In genomic region chr9:65122545-65122944, GRCm38 (mm10) we compare ENCODE assay signal across 9 mouse cellular contexts. TPM values are rescaled to one million over a fixed set of nuclear protein-coding genes. Genes with fewer than 3 reads are reported as not detected.
DNase-seq lines count a peak whose midpoint lies in the region; ATAC-seq and TF ChIP-seq lines count a peak whose summit lies in the region.
"Had no signal": no experiment of that assay in that cellular context is flagged by ENCODE, and none has a peak within 500 bp of the region (broad histone marks: within the 10 kb centered on the region; RNA-seq: fewer than 3 reads in every experiment).

No protein-coding gene starts in this region.

- H3K36me3 ChIP-seq in forebrain, embryonic 11.5 days (ENCODE audit: control insufficient read depth, insufficient read depth, low read length): no peaks in the 10 kb centered on the region
- H3K36me3 ChIP-seq in hindbrain, postnatal 0 days (ENCODE audit: insufficient read depth, low read length): peaks cover 21% of the 10 kb centered on the region; the same call in 1 of the 2 replicates
- H3K36me3 ChIP-seq in neural tube, embryonic 15.5 days: peaks cover 25% of the 10 kb centered on the region

- peaks cover 10% of the 10 kb centered on the region; the same call in 1 of the 2 replicates for H3K27me3 ChIP-seq in forebrain, embryonic 11.5 days (ENCODE audit: control insufficient read depth, insufficient read depth, low read length)
- no peaks in the 10 kb centered on the region for H3K27me3 ChIP-seq in hindbrain, postnatal 0 days (ENCODE audit: insufficient read depth, low read length)
- H3K27me3 ChIP-seq in neural tube, embryonic 15.5 days (replicated peaks): peaks cover 20% of the 10 kb centered on the region

- WGBS in forebrain, embryonic 11.5 days: 17% methylated on average over 18 of the region's 18 CpGs
- 23% methylated on average over 18 of the region's 18 CpGs for WGBS in hindbrain, postnatal 0 days
- WGBS in neural tube, embryonic 15.5 days: 14% methylated on average over 18 of the region's 18 CpGs

- 0 out of 2 replicates have a peak overlapping the region, but pooled peaks have one; percentile 30 for H3K9ac ChIP-seq in forebrain, embryonic 11.5 days (ENCODE audit: low read length)
- no peak overlapping the region for H3K9ac ChIP-seq in hindbrain, postnatal 0 days (replicated peaks; ENCODE audit: low read length)
- H3K9ac ChIP-seq in neural tube, embryonic 15.5 days (replicated peaks): no peak overlapping the region

- no peaks in the 10 kb centered on the region; the same call in 1 of the 2 replicates for H3K4me1 ChIP-seq in forebrain, embryonic 11.5 days (replicated peaks; ENCODE audit: control insufficient read depth, insufficient read depth, low read length)
- no peaks in the 10 kb centered on the region for H3K4me1 ChIP-seq in hindbrain, postnatal 0 days (ENCODE audit: insufficient read depth, low read length)
- H3K4me1 ChIP-seq in neural tube, embryonic 15.5 days: peaks cover 9% of the 10 kb centered on the region

- 0 out of 2 replicates have a peak overlapping the region, but pooled peaks have one; percentile 21 for H3K4me2 ChIP-seq in forebrain, embryonic 11.5 days (ENCODE audit: low read depth, low read length, severe bottlenecking)
- no peak overlapping the region for H3K4me2 ChIP-seq in hindbrain, postnatal 0 days (ENCODE audit: low read depth, low read length)
- peak overlapping the region; percentile 27 for H3K4me2 ChIP-seq in neural tube, embryonic 15.5 days

- no peak for TF ChIP-seq CTCF in hindbrain, postnatal 0 days (IDR thresholded peaks at IDR 0.05; ENCODE audit: low read depth)

- intact Hi-C loops in left cerebral cortex, postnatal 4 days (cut with DNase I): no loop called here

- no peak for ATAC-seq in forebrain, embryonic 11.5 days (replicated peaks; ENCODE audit: low FRiP score)
- peak; percentile 46 for ATAC-seq in hindbrain, postnatal 0 days
- ATAC-seq in neural tube, embryonic 15.5 days (ENCODE audit: low FRiP score): no peak
- no peak for ATAC-seq in erythroid progenitor cell, adult 5-6 weeks (replicated peaks; ENCODE audit: low FRiP score, poor library complexity, severe bottlenecking)

- H3K4me3 ChIP-seq in forebrain, embryonic 11.5 days (ENCODE audit: low read depth, low read length): no peak overlapping the region; the same call in 1 of the 2 replicates
- H3K4me3 ChIP-seq in hindbrain, postnatal 0 days (ENCODE audit: low read length): no peak overlapping the region
- H3K4me3 ChIP-seq in neural tube, embryonic 15.5 days (replicated peaks): 0 out of 2 replicates have a peak overlapping the region, but pooled peaks have one; percentile 10

- no peak overlapping the region for H3K27ac ChIP-seq in forebrain, embryonic 11.5 days (ENCODE audit: low read depth, low read length)
- no peak overlapping the region for H3K27ac ChIP-seq in hindbrain, postnatal 0 days
- H3K27ac ChIP-seq in neural tube, embryonic 15.5 days (replicated peaks): no peak overlapping the region; the same call in 1 of the 2 replicates

- H3K9me3 ChIP-seq in forebrain, embryonic 11.5 days (ENCODE audit: control insufficient read depth, low read length): no peaks in the 10 kb centered on the region
- no peaks in the 10 kb centered on the region for H3K9me3 ChIP-seq in hindbrain, postnatal 0 days (ENCODE audit: low read length)
- H3K9me3 ChIP-seq in neural tube, embryonic 15.5 days (replicated peaks): no peaks in the 10 kb centered on the region

- peak; percentile 51 for DNase-seq in left cerebral cortex, adult 11 months (ENCODE audit: low spot score)
- no peak for DNase-seq in left cerebral cortex, postnatal 4 days
- no peak for DNase-seq in forebrain, embryonic 11.5 days (ENCODE audit: low spot score)
- peak; percentile 62 for DNase-seq in hindbrain, postnatal 0 days (ENCODE audit: low spot score)
- no peak for DNase-seq in adrenal gland, postnatal 4 days (ENCODE audit: low spot score in 2 of 2)
- DNase-seq in adrenal gland, postnatal 25 days: no peak

RNA-seq across cellular contexts. Expression of gene Igdcc3, which starts 18.4 kb away (rescaled TPM):
- 1 to 10 TPM; 5.1 to 6.0 TPM for total RNA-seq in left cerebral cortex, postnatal 4 days (2021)
- polyA plus RNA-seq in forebrain, embryonic 11.5 days (2014; fragmentation: Nextera tagmentation; extraction: Ambion mirVana): 81.2 and 83.8 TPM in 2 replicates
- 2.3 and 6.3 TPM in 2 replicates for total RNA-seq in hindbrain, postnatal 0 days (2014; rRNA removed)
- polyA plus RNA-seq in hindbrain, postnatal 0 days (2015; fragmentation: Nextera tagmentation; extraction: Ambion mirVana): 5.2 and 6.2 TPM in 2 replicates
- 7.9 and 8.9 TPM in 2 replicates for polyA plus RNA-seq in neural tube, embryonic 15.5 days (2015; fragmentation: Nextera tagmentation; extraction: Ambion mirVana)
- 1 to 10 TPM; 2.2 to 3.6 TPM for total RNA-seq in adrenal gland, postnatal 4 days (2021)
- total RNA-seq in erythroid progenitor cell, adult 5-6 weeks (2015; ENCODE audit: low replicate concordance): not detected in 2 replicates
- total RNA-seq in erythroid progenitor cell, adult 5-6 weeks (2017; ENCODE audit: low replicate concordance): not detected in 2 replicates
- total RNA-seq in adrenal gland, postnatal 25 days (2021): 1.2 and 1.3 TPM in 2 replicates
- polyA plus RNA-seq: large intestine, adult 2 months had no signal

RNA-seq across cellular contexts. Expression of gene Igdcc4, which starts 21.3 kb away (rescaled TPM):
- 10 to 100 TPM; 40.6 to 42.0 TPM for total RNA-seq in left cerebral cortex, postnatal 4 days (2021)
- polyA plus RNA-seq in forebrain, embryonic 11.5 days (2014; fragmentation: Nextera tagmentation; extraction: Ambion mirVana): 14.9 and 15.8 TPM in 2 replicates
- 51.1 and 56.8 TPM in 2 replicates for total RNA-seq in hindbrain, postnatal 0 days (2014; rRNA removed)
- polyA plus RNA-seq in hindbrain, postnatal 0 days (2015; fragmentation: Nextera tagmentation; extraction: Ambion mirVana): 12.2 and 13.2 TPM in 2 replicates
- polyA plus RNA-seq in neural tube, embryonic 15.5 days (2015; fragmentation: Nextera tagmentation; extraction: Ambion mirVana): 15.1 and 17.8 TPM in 2 replicates
- 10 to 100 TPM; 36.6 to 41.9 TPM for total RNA-seq in adrenal gland, postnatal 4 days (2021)
- total RNA-seq in erythroid progenitor cell, adult 5-6 weeks (2015; ENCODE audit: low replicate concordance): not detected in 2 replicates
- not detected in 2 replicates for total RNA-seq in erythroid progenitor cell, adult 5-6 weeks (2017; ENCODE audit: low replicate concordance)
- 31.7 and 42.0 TPM in 2 replicates for total RNA-seq in adrenal gland, postnatal 25 days (2021)

Comparison
In these comparisons a context has a peak if more than half of its experiments do, and no peak if none do; other contexts are left out.
1. DNase-seq: peak in left cerebral cortex, adult 11 months (single experiment) and hindbrain, postnatal 0 days (single experiment); none in left cerebral cortex, postnatal 4 days (single experiment), forebrain, embryonic 11.5 days (single experiment), adrenal gland, postnatal 4 days (0 of 2) and adrenal gland, postnatal 25 days (single experiment).
2. RNA of gene Igdcc4, which starts 21.3 kb away (total RNA-seq): 51.1 to 56.8 TPM in hindbrain, postnatal 0 days, 40.6 to 42.0 TPM in left cerebral cortex, postnatal 4 days, 31.7 to 42.0 TPM in adrenal gland, postnatal 25 days and 36.6 to 41.9 TPM in adrenal gland, postnatal 4 days; not detected in erythroid progenitor cell, adult 5-6 weeks; every median in the first group is over 10 times any median in the second.